ENCODE assay signal across 24 mouse cellular contexts in genomic region chr5:35142910-35143309, GRCm38 (mm10).
"Had no signal": no experiment of that assay in that cellular context is flagged by ENCODE, and none has a peak within 500 bp of the region (broad histone marks: within the 10 kb centered on the region; RNA-seq: fewer than 3 reads in every experiment).

No protein-coding gene starts in this region.

- ATAC-seq: liver, postnatal 0 days; midbrain, embryonic 16.5 days had no signal

- H3K36me3 ChIP-seq: limb, embryonic 12.5 days; limb, embryonic 15.5 days; midbrain, embryonic 12.5 days; neural tube, embryonic 13.5 days had no signal

- H3K27me3 ChIP-seq: limb, embryonic 12.5 days; midbrain, embryonic 12.5 days; neural tube, embryonic 13.5 days had no signal

- H3K4me2 ChIP-seq: limb, embryonic 12.5 days; limb, embryonic 15.5 days; liver, embryonic 11.5 days; lung, embryonic 14.5 days; midbrain, embryonic 12.5 days; neural tube, embryonic 13.5 days had no signal

- H3K9me3 ChIP-seq: limb, embryonic 12.5 days; limb, embryonic 15.5 days; midbrain, embryonic 12.5 days; neural tube, embryonic 13.5 days had no signal

- H3K9ac ChIP-seq: limb, embryonic 12.5 days; limb, embryonic 15.5 days; liver, embryonic 14.5 days; liver, postnatal 0 days; lung, embryonic 14.5 days; midbrain, embryonic 12.5 days; neural tube, embryonic 13.5 days had no signal

- H3K27ac ChIP-seq: limb, embryonic 12.5 days; limb, embryonic 15.5 days; liver, embryonic 14.5 days; midbrain, embryonic 12.5 days; neural tube, embryonic 13.5 days; stomach, postnatal 0 days had no signal

- DNase-seq: kidney, adult 18-20 months; kidney, adult 9 months; kidney, postnatal 14 days; kidney, postnatal 4 days; left cerebral cortex, postnatal 4 days; liver, postnatal 0 days; lung, embryonic 14.5 days; lung, postnatal 10 days; lung, postnatal 36 days; right cerebral cortex, adult 18-20 months; right cerebral cortex, postnatal 14 days; right cerebral cortex, postnatal 4 days; thymus, adult 2 months; thymus, postnatal 14 days; thymus, postnatal 4 days had no signal

- H3K4me3 ChIP-seq: limb, embryonic 12.5 days; limb, embryonic 15.5 days; midbrain, embryonic 12.5 days; myocyte; neural tube, embryonic 13.5 days had no signal
